ENCODE assay signal across 11 mouse cellular contexts in the genomic region with DNA sequence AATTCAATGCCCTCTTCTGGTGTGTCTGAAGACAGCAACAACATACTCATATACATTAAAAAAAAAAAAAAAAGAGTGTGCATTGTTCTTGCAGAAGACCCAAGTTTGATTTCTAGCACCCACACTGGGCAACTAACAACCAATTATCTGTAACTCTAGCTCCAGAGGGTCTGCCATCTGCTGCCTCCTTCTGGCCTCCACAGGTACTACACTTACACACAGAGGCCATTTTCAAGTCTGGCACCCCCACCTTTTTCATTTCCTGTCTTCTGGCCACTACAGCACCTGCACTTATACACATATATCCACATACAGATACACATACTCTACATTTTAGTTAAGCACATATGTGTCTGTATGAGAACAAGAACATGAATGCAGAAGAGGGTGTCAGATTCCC. TPM values are rescaled to one million over a fixed set of nuclear protein-coding genes. Genes with fewer than 3 reads are reported as not detected.
DNase-seq lines count a peak whose midpoint lies in the region; ATAC-seq and TF ChIP-seq lines count a peak whose summit lies in the region.
"Had no signal": no experiment of that assay in that cellular context is flagged by ENCODE, and none has a peak within 500 bp of the region (broad histone marks: within the 10 kb centered on the region; RNA-seq: fewer than 3 reads in every experiment).

No protein-coding gene starts in this region.

- H3K9ac ChIP-seq in liver, postnatal 0 days (replicated peaks): no peak overlapping the region
- no peak overlapping the region for H3K9ac ChIP-seq in liver, embryonic 11.5 days (ENCODE audit: low read depth, low read length)
- no peak overlapping the region for H3K9ac ChIP-seq in ES-Bruce4 (ENCODE audit: low read depth, poor library complexity, severe bottlenecking)
- H3K9ac ChIP-seq in hindbrain, embryonic 16.5 days (ENCODE audit: low read depth, low read length): no peak overlapping the region
- H3K9ac ChIP-seq: forebrain, embryonic 13.5 days had no signal

- no peak for DNase-seq in liver, postnatal 0 days
- DNase-seq in liver, embryonic 11.5 days (ENCODE audit: low spot score): no peak
- DNase-seq in WW6 (ENCODE audit: low read depth, low spot score): peak; percentile 26
- peak; percentile 61 for DNase-seq in splenic B cell, adult 2 months (ENCODE audit: low read depth, low spot score)
- no peak for DNase-seq in frontal cortex, postnatal 10 days (ENCODE audit: low spot score in 2 of 2)
- no peak for DNase-seq in right cerebral cortex, postnatal 36 days (ENCODE audit: low spot score in 2 of 2)
- DNase-seq: heart, adult 18-20 months had no signal

- H3K4me3 ChIP-seq in liver, postnatal 0 days (ENCODE audit: low read depth, low read length): no peak overlapping the region
- H3K4me3 ChIP-seq in liver, embryonic 11.5 days (ENCODE audit: low read depth, low read length): no peak overlapping the region
- H3K4me3 ChIP-seq in ES-Bruce4 (ENCODE audit: low read depth, low read length): no peak overlapping the region
- H3K4me3 ChIP-seq in hindbrain, embryonic 16.5 days (ENCODE audit: low read length): no peak overlapping the region
- H3K4me3 ChIP-seq: embryonic facial prominence, embryonic 10.5 days; forebrain, embryonic 13.5 days had no signal

- H3K4me2 ChIP-seq in liver, postnatal 0 days (ENCODE audit: low read depth, low read length): no peak overlapping the region
- H3K4me2 ChIP-seq in liver, embryonic 11.5 days: no peak overlapping the region
- no peak overlapping the region for H3K4me2 ChIP-seq in hindbrain, embryonic 16.5 days (ENCODE audit: low read length)
- H3K4me2 ChIP-seq: forebrain, embryonic 13.5 days had no signal

- no peaks in the 10 kb centered on the region for H3K9me3 ChIP-seq in liver, postnatal 0 days (ENCODE audit: low read length)
- no peaks in the 10 kb centered on the region for H3K9me3 ChIP-seq in liver, embryonic 11.5 days (ENCODE audit: control insufficient read depth, low read length)
- H3K9me3 ChIP-seq in ES-Bruce4 (replicated peaks; ENCODE audit: control insufficient read depth, insufficient read depth, low read length, poor library complexity, severe bottlenecking): no peaks in the 10 kb centered on the region
- H3K9me3 ChIP-seq in hindbrain, embryonic 16.5 days (ENCODE audit: control insufficient read depth, low read length): no peaks in the 10 kb centered on the region
- H3K9me3 ChIP-seq: embryonic facial prominence, embryonic 10.5 days; forebrain, embryonic 13.5 days had no signal

- ATAC-seq in liver, postnatal 0 days: no peak
- ATAC-seq in liver, embryonic 11.5 days (replicated peaks; ENCODE audit: low FRiP score): no peak
- no peak for ATAC-seq in hindbrain, embryonic 16.5 days
- ATAC-seq: forebrain, embryonic 13.5 days had no signal

- peak; percentile 58 for TF ChIP-seq CTCF in liver, postnatal 0 days (IDR thresholded peaks at IDR 0.05; ENCODE audit: low read depth)
- peak; percentile 28 for TF ChIP-seq CTCF in ES-Bruce4 (IDR thresholded peaks at IDR 0.05; ENCODE audit: low read depth, low read length)

- no peak overlapping the region for H3K27ac ChIP-seq in liver, postnatal 0 days (ENCODE audit: low read depth)
- H3K27ac ChIP-seq in liver, embryonic 11.5 days (ENCODE audit: low read depth, low read length): no peak overlapping the region
- H3K27ac ChIP-seq in ES-Bruce4 (ENCODE audit: insufficient read depth, low read length): no peak overlapping the region
- no peak overlapping the region for H3K27ac ChIP-seq in hindbrain, embryonic 16.5 days (ENCODE audit: low read depth, low read length)
- H3K27ac ChIP-seq: embryonic facial prominence, embryonic 10.5 days; forebrain, embryonic 13.5 days had no signal

- H3K36me3 ChIP-seq in liver, postnatal 0 days (replicated peaks; ENCODE audit: insufficient read depth, low read length): no peaks in the 10 kb centered on the region
- H3K36me3 ChIP-seq in liver, embryonic 11.5 days (ENCODE audit: control insufficient read depth, insufficient read depth, low read length): no peaks in the 10 kb centered on the region
- no peaks in the 10 kb centered on the region for H3K36me3 ChIP-seq in ES-Bruce4 (ENCODE audit: control insufficient read depth, insufficient read depth, low read length, poor library complexity, severe bottlenecking)
- H3K36me3 ChIP-seq in splenic B cell, adult 2 months (ENCODE audit: control insufficient read depth, insufficient read depth, low read length, poor library complexity, severe bottlenecking): no peaks in the 10 kb centered on the region
- H3K36me3 ChIP-seq in hindbrain, embryonic 16.5 days (ENCODE audit: control insufficient read depth, insufficient read depth, low read length): no peaks in the 10 kb centered on the region
- H3K36me3 ChIP-seq: embryonic facial prominence, embryonic 10.5 days had no signal

- no peak for TF ChIP-seq EP300 in liver, postnatal 0 days (IDR thresholded peaks at IDR 0.05; ENCODE audit: low read depth)
- TF ChIP-seq EP300 in ES-Bruce4 (IDR thresholded peaks at IDR 0.05; ENCODE audit: insufficient read depth, low read depth, low read length): no peak

- no peak for TF ChIP-seq POLR2A in ES-Bruce4 (IDR thresholded peaks at IDR 0.05; ENCODE audit: insufficient read depth, low read length)

- no peaks in the 10 kb centered on the region for H3K27me3 ChIP-seq in liver, postnatal 0 days (ENCODE audit: insufficient read depth, low read length)
- no peaks in the 10 kb centered on the region for H3K27me3 ChIP-seq in liver, embryonic 11.5 days (replicated peaks; ENCODE audit: control insufficient read depth, insufficient read depth, low read length)
- H3K27me3 ChIP-seq in ES-Bruce4 (ENCODE audit: control insufficient read depth, insufficient read depth, low read length, poor library complexity, severe bottlenecking): no peaks in the 10 kb centered on the region
- no peaks in the 10 kb centered on the region for H3K27me3 ChIP-seq in splenic B cell, adult 2 months (ENCODE audit: control insufficient read depth, insufficient read depth, low read length, poor library complexity, severe bottlenecking)
- H3K27me3 ChIP-seq in hindbrain, embryonic 16.5 days (replicated peaks; ENCODE audit: control insufficient read depth, insufficient read depth, low read length): no peaks in the 10 kb centered on the region
- H3K27me3 ChIP-seq: forebrain, embryonic 13.5 days had no signal

- peaks cover 8% of the 10 kb centered on the region for H3K4me1 ChIP-seq in liver, postnatal 0 days (ENCODE audit: insufficient read depth)
- peaks cover 7% of the 10 kb centered on the region; the same call in 1 of the 2 replicates for H3K4me1 ChIP-seq in liver, embryonic 11.5 days (replicated peaks; ENCODE audit: control insufficient read depth, insufficient read depth, low read length)
- no peaks in the 10 kb centered on the region for H3K4me1 ChIP-seq in ES-Bruce4 (ENCODE audit: control insufficient read depth, insufficient read depth, low read length)
- no peaks in the 10 kb centered on the region for H3K4me1 ChIP-seq in hindbrain, embryonic 16.5 days (ENCODE audit: control insufficient read depth, insufficient read depth, low read depth, low read length)
- H3K4me1 ChIP-seq: embryonic facial prominence, embryonic 10.5 days had no signal

RNA-seq across cellular contexts. Expression of a gene that starts 50.9 kb away (rescaled TPM):
- 0.18 and 0.28 TPM in 2 replicates for polyA plus RNA-seq in liver, postnatal 0 days (2015; fragmentation: Nextera tagmentation; extraction: Ambion mirVana)
- polyA plus RNA-seq in liver, embryonic 11.5 days (2014; fragmentation: Nextera tagmentation; extraction: Ambion mirVana): 0.68 and 0.77 TPM in 2 replicates
- 0.96 and 1.3 TPM in 2 replicates for polyA plus RNA-seq in ES-Bruce4 (2011; ENCODE audit: insufficient read depth, insufficient read length, low read depth, missing spikeins)
- 77.3 and 81.1 TPM in 2 replicates for polyA plus RNA-seq in hindbrain, embryonic 16.5 days (2015; fragmentation: Nextera tagmentation; extraction: Ambion mirVana)

Comparison
In these comparisons a context has a peak if more than half of its experiments do, and no peak if none do; other contexts are left out.
1. DNase-seq: peak in WW6 (single experiment) and splenic B cell, adult 2 months (single experiment); none in liver, postnatal 0 days (single experiment), liver, embryonic 11.5 days (single experiment), frontal cortex, postnatal 10 days (0 of 2) and right cerebral cortex, postnatal 36 days (0 of 2).
2. RNA of a gene that starts 50.9 kb away (polyA plus RNA-seq): 77.3 to 81.1 TPM in hindbrain, embryonic 16.5 days; 0.96 to 1.3 TPM in ES-Bruce4, 0.68 to 0.77 TPM in liver, embryonic 11.5 days and 0.18 to 0.28 TPM in liver, postnatal 0 days; every median in the first group is over 10 times any median in the second.